Mouse (Mus musculus) stomach, adult 2 months (tissue): Measurements from ENCODE around the gene Olfr688. TPM values are rescaled to one million over a fixed set of nuclear protein-coding genes. Genes with fewer than 3 reads are reported as not detected.

Experiments
- polyA plus RNA-seq: library from polyadenylated mRNA; depleted of rRNA; stranded (reverse); fragments of >200 nt; gene quantifications from 2 replicates; pipeline ENCODE4 v1.2.3, GENCODE M21; 2012; rRNA removed

Gene Olfr688
- polyA plus RNA-seq: not detected in 2 replicates

GRCm38 (mm10) chr7:105287795-105288194, at the start of gene Olfr688:
Gene Olfr688 (plus strand): TSS chr7:105288095.

GRCm38 (mm10) chr7:105310865-105311264, 23.0 kb downstream of the Olfr688 start, which contains the start of gene Olfr689:
Gene Olfr689 (plus strand): TSS chr7:105311165.

GRCm38 (mm10) chr7:105334004-105334403, 46.1 kb downstream of the Olfr688 start, which contains the start of gene Olfr690:
Gene Olfr690 (minus strand): TSS chr7:105334104.

Other genes starting within 250 kb of the Olfr688 start
- not detected in 2 replicates for gene Olfr677, start 236.7 kb upstream of the Olfr688 start, polyA plus RNA-seq
- gene Olfr678, start 223.6 kb upstream of the Olfr688 start, polyA plus RNA-seq: not detected in 2 replicates
- gene Olfr679, start 206.9 kb upstream of the Olfr688 start, polyA plus RNA-seq: not detected in 2 replicates
- gene Olfr680-ps1, start 195.3 kb upstream of the Olfr688 start, polyA plus RNA-seq: not detected in 2 replicates
- not detected in 2 replicates for gene Olfr681, start 171.3 kb upstream of the Olfr688 start, polyA plus RNA-seq
- gene Olfr683, start 141.1 kb upstream of the Olfr688 start, polyA plus RNA-seq: not detected in 2 replicates
- gene Olfr684, start 124.4 kb upstream of the Olfr688 start, polyA plus RNA-seq: not detected in 2 replicates
- gene Olfr685, start 102.1 kb upstream of the Olfr688 start, polyA plus RNA-seq: not detected in 2 replicates
- gene Olfr686, start 80.6 kb upstream of the Olfr688 start, polyA plus RNA-seq: not detected in 2 replicates
- not detected in 2 replicates for gene Olfr689, start 23.1 kb downstream of the Olfr688 start, polyA plus RNA-seq
- not detected in 2 replicates for gene Olfr690, start 46.0 kb downstream of the Olfr688 start, polyA plus RNA-seq
- gene Olfr691, start 54.2 kb downstream of the Olfr688 start, polyA plus RNA-seq: not detected in 2 replicates
- gene Olfr692, start 80.1 kb downstream of the Olfr688 start, polyA plus RNA-seq: not detected in 2 replicates
- gene Gm5901, start 86.9 kb downstream of the Olfr688 start, polyA plus RNA-seq: not detected in 2 replicates
- gene Fam160a2, start 112.0 kb downstream of the Olfr688 start, polyA plus RNA-seq: 23.6 and 28.1 TPM in 2 replicates
- gene Cnga4, start 116.5 kb downstream of the Olfr688 start, polyA plus RNA-seq: 0.05 and 0.08 TPM in 2 replicates
- 3.0 and 3.6 TPM in 2 replicates for gene Cckbr, start 137.6 kb downstream of the Olfr688 start, polyA plus RNA-seq
- gene Cavin3, start 194.2 kb downstream of the Olfr688 start, polyA plus RNA-seq: 51.6 and 102 TPM in 2 replicates